ENCODE assay signal across 7 mouse cellular contexts in the genomic region with DNA sequence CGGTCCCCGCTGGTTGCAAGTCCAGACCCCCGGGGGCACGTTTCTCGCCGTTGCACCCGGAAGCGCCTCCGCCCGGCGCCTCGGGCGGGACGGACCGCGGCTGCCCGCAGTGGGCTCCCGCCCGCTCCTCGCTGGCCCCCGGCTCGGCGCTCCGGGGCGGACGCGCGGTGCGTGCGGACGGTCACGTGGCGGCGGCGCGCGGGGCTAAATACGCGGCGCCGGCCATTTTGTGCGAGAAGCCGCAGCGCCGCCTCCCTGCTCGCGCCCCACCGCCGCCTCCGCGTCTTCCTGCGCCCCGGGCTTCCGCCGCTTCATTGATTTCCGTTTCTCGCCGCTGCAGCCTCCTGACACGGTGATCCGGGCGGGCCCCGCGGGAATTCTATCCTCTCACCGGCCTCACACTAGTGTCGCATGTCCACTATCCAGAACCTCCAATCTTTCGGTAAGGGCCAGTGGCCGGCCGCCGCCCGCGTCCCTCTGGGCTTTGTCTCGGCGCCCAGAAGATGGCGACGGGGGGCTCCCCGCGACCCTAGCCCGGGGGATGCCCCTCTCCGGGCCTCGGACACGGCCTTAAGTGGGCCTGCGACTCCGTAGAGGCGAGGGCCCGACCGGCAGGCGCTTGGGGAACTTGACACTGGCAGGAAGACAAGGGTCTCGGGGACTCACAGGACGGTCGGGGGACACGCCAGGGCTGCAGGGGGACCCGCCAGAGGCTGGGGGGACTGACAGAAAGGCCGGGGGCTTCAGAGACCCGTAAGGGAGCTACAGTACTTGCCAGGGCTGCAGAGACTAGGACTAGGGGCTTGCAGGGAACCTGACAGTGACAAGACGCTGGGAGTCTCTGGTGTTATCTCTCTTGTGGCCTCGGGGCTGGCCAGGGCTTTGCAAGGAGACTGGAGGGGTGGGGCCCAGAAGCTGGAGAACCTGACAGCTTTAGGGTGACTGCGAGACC. TPM values are rescaled to one million over a fixed set of nuclear protein-coding genes. Genes with fewer than 3 reads are reported as not detected.
A peak's percentile ranks its signal among the peaks of the same experiment; 100 is the strongest.
DNase-seq lines count a peak whose midpoint lies in the region; ATAC-seq and TF ChIP-seq lines count a peak whose summit lies in the region.

No protein-coding gene starts in this region.

- peak overlapping the region; percentile 99 for H3K9ac ChIP-seq in embryonic facial prominence, embryonic 12.5 days
- peak overlapping the region; percentile 98 for H3K9ac ChIP-seq in limb, embryonic 13.5 days
- H3K9ac ChIP-seq in midbrain, embryonic 15.5 days, result peak overlapping the region; percentile 100

- no peak for TF ChIP-seq CTCF in spleen, adult 2 months (IDR thresholded peaks at IDR 0.05; ENCODE audit: extremely low read depth, insufficient read depth, insufficient read length, insufficient replicate concordance)

- peak; percentile 25 for TF ChIP-seq POLR2A in spleen, adult 2 months (IDR thresholded peaks at IDR 0.05; ENCODE audit: low read depth, low read length)

- ATAC-seq in embryonic facial prominence, embryonic 12.5 days (ENCODE audit: insufficient number of reproducible peaks, insufficient read depth, low FRiP score, low TSS enrichment), result peak; percentile 68
- peak; percentile 76 for ATAC-seq in limb, embryonic 13.5 days (ENCODE audit: low FRiP score, low read depth)
- peak; percentile 88 for ATAC-seq in midbrain, embryonic 15.5 days (replicated peaks)

- peaks cover 24% of the 10 kb centered on the region for H3K36me3 ChIP-seq in embryonic facial prominence, embryonic 12.5 days
- H3K36me3 ChIP-seq in limb, embryonic 13.5 days, result peaks cover 25% of the 10 kb centered on the region
- H3K36me3 ChIP-seq in midbrain, embryonic 15.5 days (replicated peaks), result peaks cover 15% of the 10 kb centered on the region; the same call in 1 of the 2 replicates
- H3K36me3 ChIP-seq in spleen, adult 2 months (ENCODE audit: control insufficient read depth, insufficient read depth, low read length), result peaks cover 13% of the 10 kb centered on the region

- peak; percentile 83 for DNase-seq in adrenal gland, postnatal 25 days
- DNase-seq in heart, adult 8-10 months (ENCODE audit: low spot score), result peak; percentile 72
- DNase-seq in kidney, adult 9 months, result peak; percentile 72
- peak in 1 of 2 experiments; percentile 76 for DNase-seq in spleen, adult 2 months (ENCODE audit: low read depth in 1 of 2, low spot score in 2 of 2)

- H3K4me2 ChIP-seq in embryonic facial prominence, embryonic 12.5 days (replicated peaks), result peak overlapping the region; percentile 94
- peak overlapping the region; percentile 88 for H3K4me2 ChIP-seq in limb, embryonic 13.5 days (replicated peaks)
- H3K4me2 ChIP-seq in midbrain, embryonic 15.5 days, result peak overlapping the region; percentile 62

- H3K27me3 ChIP-seq in embryonic facial prominence, embryonic 12.5 days, result no peaks in the 10 kb centered on the region
- no peaks in the 10 kb centered on the region for H3K27me3 ChIP-seq in limb, embryonic 13.5 days
- H3K27me3 ChIP-seq in midbrain, embryonic 15.5 days (replicated peaks), result no peaks in the 10 kb centered on the region
- H3K27me3 ChIP-seq in spleen, adult 2 months (ENCODE audit: control insufficient read depth, insufficient read depth, low read length), result no peaks in the 10 kb centered on the region

- peak overlapping the region; percentile 93 for H3K27ac ChIP-seq in embryonic facial prominence, embryonic 12.5 days
- peak overlapping the region; percentile 94 for H3K27ac ChIP-seq in limb, embryonic 13.5 days
- peak overlapping the region; percentile 95 for H3K27ac ChIP-seq in midbrain, embryonic 15.5 days
- peak overlapping the region; percentile 76 for H3K27ac ChIP-seq in spleen, adult 2 months (ENCODE audit: insufficient read depth, low read length)

- under 1% methylated on average over 87 of the region's 97 CpGs for WGBS in embryonic facial prominence, embryonic 12.5 days
- WGBS in limb, embryonic 13.5 days, result under 1% methylated on average over 72 of the region's 97 CpGs
- WGBS in midbrain, embryonic 15.5 days, result under 1% methylated on average over 66 of the region's 97 CpGs
- under 1% methylated on average over 83 of the region's 97 CpGs for WGBS in spleen, adult 2 months

- H3K4me1 ChIP-seq in embryonic facial prominence, embryonic 12.5 days, result peaks cover 14% of the 10 kb centered on the region
- peaks cover 18% of the 10 kb centered on the region for H3K4me1 ChIP-seq in limb, embryonic 13.5 days
- peaks cover 26% of the 10 kb centered on the region for H3K4me1 ChIP-seq in midbrain, embryonic 15.5 days
- H3K4me1 ChIP-seq in spleen, adult 2 months (ENCODE audit: control insufficient read depth, insufficient read depth, insufficient read length), result no peaks in the 10 kb centered on the region; the same call in 1 of the 2 replicates

- no peaks in the 10 kb centered on the region for H3K9me3 ChIP-seq in embryonic facial prominence, embryonic 12.5 days
- no peaks in the 10 kb centered on the region for H3K9me3 ChIP-seq in limb, embryonic 13.5 days
- no peaks in the 10 kb centered on the region for H3K9me3 ChIP-seq in midbrain, embryonic 15.5 days

- H3K4me3 ChIP-seq in embryonic facial prominence, embryonic 12.5 days, result peak overlapping the region; percentile 99
- peak overlapping the region; percentile 87 for H3K4me3 ChIP-seq in limb, embryonic 13.5 days
- H3K4me3 ChIP-seq in midbrain, embryonic 15.5 days, result peak overlapping the region; percentile 98
- peak overlapping the region; percentile 76 for H3K4me3 ChIP-seq in spleen, adult 2 months (ENCODE audit: extremely low read depth, insufficient read depth, insufficient read length)

RNA-seq across cellular contexts. Expression of a gene that starts 0.6 kb away (rescaled TPM):
- total RNA-seq in adrenal gland, postnatal 25 days (2021), result 45.6 and 51.8 TPM in 2 replicates
- polyA plus RNA-seq in embryonic facial prominence, embryonic 12.5 days (2016; fragmentation: Nextera tagmentation; extraction: Ambion mirVana), result 234 and 237 TPM in 2 replicates
- total RNA-seq in heart, adult 8-10 months (2022), result 10 to 100 TPM; 61.1 to 80.7 (median 65.7) TPM
- polyA plus RNA-seq in limb, embryonic 13.5 days (2015; fragmentation: Nextera tagmentation; extraction: Ambion mirVana), result 214 and 224 TPM in 2 replicates
- polyA plus RNA-seq in midbrain, embryonic 15.5 days (2015; fragmentation: Nextera tagmentation; extraction: Ambion mirVana), result 294 and 304 TPM in 2 replicates
- 33.3 and 52.1 TPM in 2 replicates for polyA plus RNA-seq in spleen, adult 2 months (2012; rRNA removed)

RNA-seq across cellular contexts. Expression of a gene that starts 46.9 kb away (rescaled TPM):
- total RNA-seq in adrenal gland, postnatal 25 days (2021), result 1.8 and 2.3 TPM in 2 replicates
- polyA plus RNA-seq in embryonic facial prominence, embryonic 12.5 days (2016; fragmentation: Nextera tagmentation; extraction: Ambion mirVana), result 1.7 and 2.4 TPM in 2 replicates
- not detected for total RNA-seq in heart, adult 8-10 months (2022)
- polyA plus RNA-seq in limb, embryonic 13.5 days (2015; fragmentation: Nextera tagmentation; extraction: Ambion mirVana), result 1.3 and 2.2 TPM in 2 replicates
- polyA plus RNA-seq in midbrain, embryonic 15.5 days (2015; fragmentation: Nextera tagmentation; extraction: Ambion mirVana), result 3.1 and 4.0 TPM in 2 replicates
- 0.15 and 0.20 TPM in 2 replicates for polyA plus RNA-seq in spleen, adult 2 months (2012; rRNA removed)
